Mouse (Mus musculus): Measurements from ENCODE around the gene Rps21.
"Not testable (repeated sequence)": the region's sequence is repeated elsewhere in the genome, so short reads cannot be mapped to it uniquely, and the experiment has no call there.

Gene Rps21

GRCm38 (mm10) chr2:180230482-180230881, 26.7 kb upstream of the Rps21 start:
- no peak for DNase-seq (ENCODE audit: low read depth)

- DNase-seq (ENCODE audit: low read depth): peak; percentile 86
Observed at GRCm38 (mm10) chr2:180233101-180233904, 23.9 kb upstream of the Rps21 start.

GRCm38 (mm10) chr2:180234353-180234752, 22.8 kb upstream of the Rps21 start:
- DNase-seq (ENCODE audit: low read depth): no peak

DNA sequence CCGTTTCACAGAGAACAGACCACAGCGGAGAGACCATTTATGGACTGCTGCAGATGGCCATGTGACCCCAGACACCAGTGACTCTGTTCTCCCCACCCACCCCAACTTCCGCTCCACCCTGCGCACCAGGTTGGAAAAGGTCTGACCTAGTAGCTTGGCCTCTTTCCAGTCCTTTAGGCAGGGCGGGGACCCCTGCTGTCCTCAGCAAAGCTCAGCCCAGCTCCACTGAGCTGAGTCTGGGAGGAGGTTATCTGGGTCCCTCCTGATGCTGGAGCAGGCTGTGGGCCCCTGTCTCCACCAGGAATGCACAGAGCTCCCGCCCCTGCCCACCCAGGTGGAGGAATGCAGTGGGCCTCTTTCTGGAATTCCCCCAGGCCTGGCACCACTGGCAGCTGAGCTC, 22.2 kb upstream of the Rps21 start:
- no peak for DNase-seq (ENCODE audit: low read depth)

- no peak for DNase-seq (ENCODE audit: low read depth)
Observed at GRCm38 (mm10) chr2:180235788-180236187, 21.4 kb upstream of the Rps21 start.

DNA sequence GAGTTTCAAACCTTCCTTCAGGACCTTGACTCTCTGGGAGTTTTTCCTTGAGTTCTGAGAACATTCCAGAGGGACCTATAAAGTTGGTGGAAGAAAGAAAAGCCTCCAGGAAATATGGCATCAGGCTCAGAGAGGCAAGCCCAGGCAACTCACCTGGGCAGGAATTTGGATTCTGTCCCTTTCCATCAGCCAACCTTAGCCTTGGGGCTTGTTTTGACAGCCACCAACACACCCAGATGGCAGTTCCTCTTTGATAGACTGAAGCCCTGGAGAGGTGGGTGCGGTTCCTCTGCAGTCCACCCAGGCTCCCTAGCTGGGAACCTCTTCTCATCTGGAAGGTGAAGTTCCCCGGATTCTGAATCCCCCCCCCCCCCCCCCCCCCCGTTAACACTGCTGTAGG, 20.7 kb upstream of the Rps21 start:
- DNase-seq (ENCODE audit: low read depth): no peak

GRCm38 (mm10) chr2:180236930-180237329, 20.2 kb upstream of the Rps21 start:
- DNase-seq (ENCODE audit: low read depth): no peak

DNA sequence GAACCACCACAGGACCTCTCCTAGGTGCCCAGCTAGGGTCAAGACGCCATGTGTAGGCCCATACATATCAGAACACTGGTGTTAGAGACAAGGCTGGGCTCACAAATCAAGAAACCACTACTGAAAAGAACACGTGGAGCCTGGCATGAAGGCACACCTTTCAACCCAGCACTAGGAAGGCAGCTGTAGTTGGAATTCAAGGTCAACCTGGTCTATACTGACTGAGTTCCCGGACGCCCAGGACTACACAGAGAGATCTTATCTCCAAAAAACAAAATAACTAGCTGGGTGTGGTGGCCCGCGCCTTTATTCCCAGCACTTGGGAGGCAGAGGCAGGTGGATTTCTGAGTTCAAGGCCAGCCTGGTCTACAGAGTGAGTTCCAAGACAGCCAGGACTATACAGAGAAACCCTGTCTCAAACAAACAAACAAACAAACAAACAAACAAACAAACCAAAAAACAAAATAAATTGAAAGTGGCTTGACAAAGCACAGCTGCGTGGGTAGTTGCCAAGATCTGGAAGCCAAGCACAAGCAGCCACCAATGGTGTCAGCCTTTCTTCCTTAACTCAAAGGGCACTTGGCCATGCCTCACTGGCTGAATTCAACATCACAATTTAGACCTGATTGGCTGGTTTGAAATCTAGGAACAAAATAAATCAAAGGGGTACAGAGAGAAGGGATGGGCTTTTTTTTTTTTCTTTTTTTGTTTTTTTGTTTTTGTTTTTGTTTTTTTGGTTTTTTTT, 19.4 kb upstream of the Rps21 start:
- no peak for DNase-seq (ENCODE audit: low read depth)

GRCm38 (mm10) chr2:180238591-180238990, 18.6 kb upstream of the Rps21 start:
- DNase-seq (ENCODE audit: low read depth): peak; percentile 90

DNA sequence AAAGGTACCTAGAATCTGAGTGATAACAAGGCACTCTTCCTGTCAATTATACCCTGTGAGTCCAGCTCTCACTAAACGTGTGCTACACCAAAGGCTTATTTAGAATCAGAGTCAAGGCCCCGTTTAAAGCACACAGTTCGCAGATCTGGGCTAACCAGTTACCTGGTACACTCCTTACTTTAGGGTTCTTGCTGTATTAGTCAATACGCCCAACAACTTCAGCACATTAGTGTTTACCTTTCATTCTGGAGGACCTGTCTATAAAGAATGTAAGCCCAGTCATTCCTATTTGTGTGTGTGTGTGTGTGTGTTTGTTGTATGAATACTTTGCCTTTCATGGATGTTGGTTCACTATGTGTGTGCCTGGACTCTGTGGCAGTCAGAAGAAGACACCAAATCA, 14.1 kb upstream of the Rps21 start:
- no peak for DNase-seq (ENCODE audit: low read depth)

GRCm38 (mm10) chr2:180247916-180248315, 9.3 kb upstream of the Rps21 start:
- DNase-seq (ENCODE audit: low read depth): no peak

DNA sequence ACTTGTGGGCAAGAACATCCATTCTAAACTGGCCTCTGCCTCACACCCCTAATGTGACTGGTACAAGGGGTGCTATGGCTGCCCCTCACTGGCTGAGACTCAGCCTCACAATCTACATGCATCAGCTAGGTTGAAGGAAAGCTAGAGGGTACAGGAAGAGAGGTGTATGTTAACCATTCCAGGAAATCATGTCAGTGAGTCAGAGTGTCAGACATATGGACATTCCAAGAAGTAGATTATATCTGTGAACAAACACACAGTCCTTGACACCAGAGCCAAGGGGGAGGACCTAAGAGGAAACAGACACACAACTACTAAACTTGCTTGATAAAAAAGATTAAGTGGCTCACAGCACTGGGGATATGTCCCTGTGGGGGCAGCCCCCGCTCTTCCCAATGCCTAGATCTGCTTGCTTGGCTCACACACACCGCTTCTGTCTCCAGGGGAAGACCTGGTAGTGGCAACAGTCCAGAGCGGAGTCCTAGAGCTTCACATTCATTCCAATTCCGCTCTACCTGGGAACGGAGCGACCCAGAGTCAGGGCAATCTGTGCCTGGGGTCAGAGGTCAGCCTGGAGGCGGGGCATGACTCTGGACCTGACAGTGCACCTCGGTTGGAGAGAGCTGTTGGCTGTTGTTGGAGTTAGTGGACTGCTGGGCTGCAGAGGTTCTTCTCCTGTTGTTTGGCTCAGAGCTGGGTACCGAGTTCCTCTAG, 8.1 kb upstream of the Rps21 start:
- DNase-seq (ENCODE audit: low read depth): peak; percentile 62

DNA sequence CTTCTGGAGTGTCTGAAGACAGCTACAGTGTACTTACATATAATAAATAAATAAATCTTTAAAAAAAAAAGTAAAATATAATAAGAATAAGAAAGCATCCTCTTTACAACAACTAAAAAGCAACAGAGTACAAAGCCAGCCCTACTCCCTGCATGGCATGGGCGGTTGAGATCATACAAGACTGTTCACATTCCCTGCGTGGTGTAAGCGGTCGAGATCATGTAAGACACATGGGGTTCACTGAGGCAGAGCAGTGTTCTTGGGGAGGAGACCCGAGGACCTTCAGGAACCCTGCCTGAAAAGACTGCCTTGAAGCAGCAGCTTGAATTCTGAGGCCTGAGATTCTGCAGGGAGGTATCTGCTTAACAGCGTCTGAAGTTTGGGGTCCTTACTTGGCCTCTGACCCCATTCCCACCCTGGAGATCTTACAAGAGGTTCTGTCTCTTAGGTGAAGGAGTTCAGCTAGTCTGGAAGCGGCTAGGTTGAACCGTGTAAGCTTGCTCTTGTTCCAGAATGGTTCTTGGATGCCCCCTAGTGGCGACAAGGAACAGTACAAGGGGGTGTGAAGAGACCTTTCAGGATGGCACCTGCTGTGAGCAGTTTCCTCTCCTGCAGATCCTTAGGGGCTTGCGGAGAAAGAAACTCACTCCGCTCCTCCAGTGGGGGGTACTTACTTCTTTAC, 6.1 kb upstream of the Rps21 start:
- peak; percentile 92 for DNase-seq (ENCODE audit: low read depth)

DNA sequence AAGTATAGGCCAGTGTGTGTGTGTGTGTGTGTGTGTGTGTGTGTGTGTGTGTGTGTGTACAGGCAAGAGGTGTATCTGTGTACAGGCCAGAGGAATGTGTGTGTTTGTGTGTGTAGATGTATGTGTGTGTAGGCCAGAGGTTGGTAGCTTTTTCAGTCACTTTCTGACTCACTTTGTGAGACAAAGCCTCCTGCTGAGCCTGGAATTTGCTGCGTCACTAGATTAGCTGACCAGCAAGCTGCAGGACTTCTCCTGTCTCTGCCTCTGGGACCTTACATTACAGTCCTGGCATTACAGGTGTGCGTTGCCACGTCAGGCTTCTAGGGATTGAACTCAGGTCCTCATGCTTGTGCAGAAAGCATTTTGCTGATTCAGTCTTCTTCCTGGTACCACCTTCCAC, 5.3 kb upstream of the Rps21 start:
- no peak for DNase-seq (ENCODE audit: low read depth)

- no peak for DNase-seq (ENCODE audit: low read depth)
Observed at GRCm38 (mm10) chr2:180254436-180255209, 2.6 kb upstream of the Rps21 start.

DNA sequence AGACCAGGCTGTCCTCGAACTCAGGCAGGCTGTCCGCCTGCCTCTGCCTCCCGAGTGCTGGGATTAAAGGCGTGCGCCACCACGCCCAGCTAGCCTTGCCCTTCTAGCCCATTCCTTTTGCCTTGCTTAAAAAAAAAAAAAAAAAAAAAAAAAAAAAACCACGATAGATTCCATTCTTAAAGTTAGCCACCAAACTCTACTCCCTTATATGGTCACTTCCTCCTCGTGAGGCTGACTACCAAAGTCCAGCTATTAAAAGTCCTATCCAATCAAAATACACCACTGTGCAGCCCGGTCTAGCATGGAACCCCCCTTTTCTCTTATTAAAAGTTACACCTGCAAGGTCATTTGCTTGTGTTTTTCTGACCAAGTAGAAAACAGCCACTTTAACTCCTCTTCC, 1.5 kb upstream of the Rps21 start:
- peak; percentile 95 for DNase-seq (ENCODE audit: low read depth)

- no peak for DNase-seq (ENCODE audit: low read depth)
Observed at GRCm38 (mm10) chr2:180256296-180257000, 729 bp upstream of the Rps21 start.

- no peak for DNase-seq (ENCODE audit: low read depth)
Observed at GRCm38 (mm10) chr2:180257963-180258865, 1.0 kb downstream of the Rps21 start.

DNA sequence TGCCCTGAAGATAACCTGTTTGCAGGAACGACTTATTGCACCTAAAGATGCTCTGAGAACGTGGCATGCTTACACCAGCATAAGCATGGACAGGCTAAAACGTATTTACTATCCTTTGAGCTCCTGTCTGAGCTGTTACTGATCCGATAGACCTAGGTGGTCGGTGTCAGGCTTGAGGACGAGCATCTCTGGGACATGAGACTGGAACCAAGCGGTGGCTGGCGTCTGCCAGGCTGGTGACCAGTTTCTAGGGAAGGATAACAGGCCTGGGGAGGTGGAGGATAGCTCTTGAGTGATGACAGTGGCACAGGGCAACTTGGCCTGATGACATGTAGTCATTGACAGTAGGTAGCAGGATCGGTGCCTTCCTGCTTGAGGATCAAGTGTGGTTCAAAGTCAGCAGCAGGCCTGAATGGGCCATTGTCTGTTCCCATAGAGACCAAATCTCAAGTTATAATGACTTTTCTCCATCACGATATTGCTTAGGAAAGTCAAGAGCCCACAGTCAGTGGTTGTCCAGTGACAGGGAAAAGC, 1.8 kb downstream of the Rps21 start:
- not testable (repeated sequence) for DNase-seq (ENCODE audit: low read depth)
